Mouse (Mus musculus): Measurements from ENCODE around the gene Nae1. TPM values are rescaled to one million over a fixed set of nuclear protein-coding genes. Genes with fewer than 3 reads are reported as not detected.

The Nae1 gene
- polyA plus RNA-seq (2012; ENCODE audit: low replicate concordance), result 0.36 and 11.5 TPM in 2 replicates

DNA sequence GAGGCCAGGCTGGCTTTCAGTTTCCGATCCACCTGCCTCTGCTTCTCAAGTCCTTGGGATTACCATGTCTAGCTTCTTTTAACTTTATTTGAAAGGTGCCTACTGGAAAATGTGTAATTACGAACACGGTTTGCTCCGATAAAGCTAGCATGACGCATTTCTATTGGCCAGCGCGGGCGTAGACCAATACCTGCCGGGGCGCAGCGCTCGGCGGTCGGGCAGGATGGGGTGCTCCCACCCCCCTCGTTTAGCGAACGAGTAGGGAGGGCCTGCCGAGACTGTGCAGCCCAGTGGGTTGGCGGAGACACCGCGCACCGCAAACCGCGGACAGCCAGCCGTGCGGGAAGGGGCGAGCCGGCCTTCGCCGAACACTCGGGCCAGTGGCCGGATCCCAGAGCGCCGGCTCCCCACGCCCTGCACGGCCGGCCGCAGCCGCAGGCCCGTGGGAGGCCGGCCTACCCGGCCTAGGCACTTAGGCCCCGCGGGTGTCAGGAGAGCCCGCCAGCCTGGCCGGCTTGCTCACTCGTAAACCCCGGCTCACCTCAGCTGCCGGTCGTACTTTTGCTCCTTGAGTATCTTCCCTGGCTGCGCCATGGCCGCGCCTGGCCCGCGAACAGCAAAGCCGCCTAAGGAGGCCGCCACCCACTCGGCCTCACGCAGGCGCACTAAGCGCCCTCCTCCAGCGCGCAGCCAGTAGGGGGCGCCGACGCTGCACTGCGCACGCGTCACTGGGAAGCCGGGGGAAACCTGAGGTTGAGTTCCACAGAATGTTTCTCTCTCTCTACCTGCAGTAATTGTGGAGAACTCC, at the start of gene Nae1, which contains the start of gene Car7:
Gene Nae1, minus strand, starts transcription at position 667 of the 808 bp plus-strand sequence.
Gene Car7, plus strand, starts transcription at position 719 of the 808 bp plus-strand sequence.

DNA sequence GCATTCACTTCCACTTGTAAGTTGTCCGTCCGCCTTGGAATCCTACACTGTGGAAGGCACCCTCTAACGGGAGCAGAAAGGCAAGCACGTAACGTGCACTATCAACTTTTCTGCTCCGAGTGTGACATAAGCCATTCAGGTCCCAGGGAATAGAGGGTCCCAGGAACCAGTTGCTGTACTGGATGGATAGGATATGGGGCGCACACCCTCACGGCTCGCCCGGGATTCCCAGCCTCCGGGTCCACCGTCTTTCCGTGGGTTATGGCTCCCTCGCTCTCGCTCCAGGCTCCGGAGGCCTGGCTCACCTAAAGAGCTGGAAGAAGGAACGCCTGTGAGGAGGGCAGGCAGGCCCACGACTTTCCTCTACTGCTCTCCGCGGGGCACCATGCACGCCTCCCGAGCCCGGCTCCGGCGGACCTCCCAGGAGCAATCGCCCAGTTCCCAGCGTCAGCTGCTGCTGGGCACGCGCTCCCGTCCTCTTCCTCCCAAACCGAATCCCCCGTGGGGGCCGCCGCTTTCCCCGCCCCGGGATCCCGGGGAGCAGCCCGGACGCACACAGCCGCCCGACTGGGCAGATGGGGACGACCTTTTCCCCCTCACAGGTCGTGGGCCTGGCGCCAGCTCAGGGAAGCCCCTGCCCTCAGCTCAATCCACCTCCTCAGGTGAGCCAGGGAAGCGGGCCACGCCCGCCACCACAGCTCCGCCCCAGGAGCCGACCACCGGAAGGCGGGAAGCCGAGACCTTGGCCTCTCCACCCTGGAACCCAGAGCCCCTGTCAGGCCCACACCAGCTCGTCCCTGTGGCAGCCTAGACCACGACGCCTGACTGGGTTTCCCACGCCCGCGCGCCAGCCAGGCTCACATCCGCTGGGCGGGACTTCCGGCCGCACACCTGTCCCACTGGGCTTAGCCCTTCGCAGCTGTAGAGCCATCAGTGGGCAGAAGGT, 25.1 kb downstream of the Nae1 start, which contains the start of gene Terb1:
Gene Terb1, minus strand, starts transcription at position 850 of the 946 bp plus-strand sequence.

Other genes starting within 250 kb of the Nae1 start
- gene Cmtm2a, start 241.5 kb downstream of the Nae1 start, polyA plus RNA-seq (2012; ENCODE audit: low replicate concordance), result not detected in 2 replicates
- not detected in 2 replicates for gene Gm45711, start 224.6 kb downstream of the Nae1 start, polyA plus RNA-seq (2012; ENCODE audit: low replicate concordance)
- gene Cmtm1, start 224.5 kb downstream of the Nae1 start, polyA plus RNA-seq (2012; ENCODE audit: low replicate concordance), result not detected in 2 replicates
- gene Gm11020, start 213.1 kb downstream of the Nae1 start, polyA plus RNA-seq (2012; ENCODE audit: low replicate concordance), result not detected in 2 replicates
- not detected in 2 replicates for gene Cmtm2b, start 212.4 kb downstream of the Nae1 start, polyA plus RNA-seq (2012; ENCODE audit: low replicate concordance)
- gene Cmtm3, start 195.2 kb downstream of the Nae1 start, polyA plus RNA-seq (2012; ENCODE audit: low replicate concordance), result 16.1 and 29.9 TPM in 2 replicates
- gene Cmtm4, start 138.8 kb downstream of the Nae1 start, polyA plus RNA-seq (2012; ENCODE audit: low replicate concordance), result 1.3 and 1.4 TPM in 2 replicates
- gene Dync1li2, start 91.6 kb downstream of the Nae1 start, polyA plus RNA-seq (2012; ENCODE audit: low replicate concordance), result 18.9 and 20.9 TPM in 2 replicates
- gene Terb1, start 24.7 kb downstream of the Nae1 start, polyA plus RNA-seq (2012; ENCODE audit: low replicate concordance), result 0.30 TPM in 1 of 2 replicates, not detected in the other
- gene Car7, start 52 bp upstream of the Nae1 start, polyA plus RNA-seq (2012; ENCODE audit: low replicate concordance), result 25.6 and 116 TPM in 2 replicates
- 1.6 and 2.6 TPM in 2 replicates for gene Pdp2, start 56.8 kb upstream of the Nae1 start, polyA plus RNA-seq (2012; ENCODE audit: low replicate concordance)
- gene Cdh16, start 89.8 kb upstream of the Nae1 start, polyA plus RNA-seq (2012; ENCODE audit: low replicate concordance), result not detected in 2 replicates
- gene Rrad, start 96.7 kb upstream of the Nae1 start, polyA plus RNA-seq (2012; ENCODE audit: low replicate concordance), result 1.1 and 4.9 TPM in 2 replicates
- gene Ciao2b, start 107.3 kb upstream of the Nae1 start, polyA plus RNA-seq (2012; ENCODE audit: low replicate concordance), result 35.6 and 56.5 TPM in 2 replicates
- gene Ces2a, start 199.4 kb upstream of the Nae1 start, polyA plus RNA-seq (2012; ENCODE audit: low replicate concordance), result not detected in 2 replicates